8 mouse cellular contexts compared by ENCODE assay signal in the genomic region with DNA sequence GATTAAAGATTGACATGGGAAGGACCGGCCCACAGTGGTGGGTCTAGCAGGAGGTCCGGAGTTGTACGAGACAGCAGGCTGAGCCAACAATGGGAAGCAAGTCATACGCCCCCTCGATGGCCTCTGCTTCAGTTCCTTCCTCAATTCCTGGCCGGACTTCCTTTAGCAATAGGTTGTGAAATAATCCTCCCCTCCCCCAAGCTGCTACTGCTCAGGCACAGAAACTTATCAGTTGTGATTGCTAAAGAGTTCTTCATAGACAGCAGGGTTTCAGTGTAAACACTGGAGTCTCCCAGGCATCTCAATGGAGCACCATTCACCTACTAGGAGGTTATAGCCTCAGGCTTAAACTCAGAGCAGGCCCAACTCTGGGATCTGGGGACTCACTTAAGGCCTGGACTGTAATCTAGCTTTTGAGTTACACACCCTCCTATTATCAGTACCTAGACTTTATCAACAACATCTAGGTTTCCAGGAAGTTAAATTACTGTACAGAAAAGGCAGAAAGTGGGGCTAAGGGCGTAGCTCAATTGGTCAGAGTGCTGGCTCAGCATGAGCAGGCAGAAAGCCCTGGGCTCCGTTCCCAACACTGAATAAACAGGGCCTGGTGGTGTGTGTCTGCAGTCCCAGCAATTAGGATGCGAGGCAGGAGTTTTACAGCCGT.
DNase-seq lines count a peak whose midpoint lies in the region; ATAC-seq and TF ChIP-seq lines count a peak whose summit lies in the region.

No protein-coding gene starts in this region.

- no peak for TF ChIP-seq CTCF in E14TG2a.4 (conservative IDR thresholded peaks at IDR 0.05; ENCODE audit: low read length)
- no peak for TF ChIP-seq CTCF in bone marrow, adult 2 months (IDR thresholded peaks at IDR 0.05; ENCODE audit: control insufficient read depth, insufficient read depth, low read length)

- WGBS in bone marrow, adult 2 months = 13% methylated on average over 10 of the region's 10 CpGs
- WGBS in forebrain, embryonic 13.5 days = 52% methylated on average over 10 of the region's 10 CpGs
- 20% methylated on average over 10 of the region's 10 CpGs for WGBS in lung, embryonic 15.5 days

- no peak for TF ChIP-seq POLR2A in bone marrow, adult 2 months (IDR thresholded peaks at IDR 0.05; ENCODE audit: borderline replicate concordance, control insufficient read depth, low read depth, low read length)

- H3K9me3 ChIP-seq in E14TG2a.4 (ENCODE audit: low read length) = no peaks in the 10 kb centered on the region
- H3K9me3 ChIP-seq in forebrain, embryonic 13.5 days (replicated peaks) = no peaks in the 10 kb centered on the region
- H3K9me3 ChIP-seq in lung, embryonic 15.5 days = no peaks in the 10 kb centered on the region

- H3K36me3 ChIP-seq in E14TG2a.4 (ENCODE audit: insufficient read depth, low read length) = peaks cover 34% of the 10 kb centered on the region
- H3K36me3 ChIP-seq in forebrain, embryonic 13.5 days (ENCODE audit: poor library complexity, severe bottlenecking) = peaks cover 30% of the 10 kb centered on the region
- H3K36me3 ChIP-seq in lung, embryonic 15.5 days = 0 out of 2 replicates have a peak, but pooled peaks cover 4% of the 10 kb centered on the region

- peak; percentile 68 for DNase-seq in heart, postnatal 25 days (ENCODE audit: low spot score)
- peak; percentile 29 to 65 for DNase-seq in layer of hippocampus, adult 18-20 months (ENCODE audit: low spot score in 2 of 2)
- DNase-seq in ovary, postnatal 14 days (ENCODE audit: low spot score) = peak; percentile 51
- no peak for DNase-seq in thymus, postnatal 4 days

- no peaks in the 10 kb centered on the region for H3K27me3 ChIP-seq in E14TG2a.4 (ENCODE audit: insufficient read depth, low read length)
- no peaks in the 10 kb centered on the region for H3K27me3 ChIP-seq in forebrain, embryonic 13.5 days
- H3K27me3 ChIP-seq in lung, embryonic 15.5 days = no peaks in the 10 kb centered on the region

- H3K4me3 ChIP-seq in E14TG2a.4 (replicated peaks; ENCODE audit: low read length) = 0 out of 2 replicates have a peak overlapping the region, but pooled peaks have one; percentile 21
- H3K4me3 ChIP-seq in bone marrow, adult 2 months (replicated peaks; ENCODE audit: control insufficient read depth, low read depth, low read length) = peak overlapping the region; percentile 51
- H3K4me3 ChIP-seq in forebrain, embryonic 13.5 days = no peak overlapping the region
- no peak overlapping the region for H3K4me3 ChIP-seq in lung, embryonic 15.5 days

- no peak overlapping the region for H3K9ac ChIP-seq in forebrain, embryonic 13.5 days
- H3K9ac ChIP-seq in lung, embryonic 15.5 days = no peak overlapping the region

- no peak overlapping the region for H3K4me2 ChIP-seq in forebrain, embryonic 13.5 days
- H3K4me2 ChIP-seq in lung, embryonic 15.5 days = 0 out of 2 replicates have a peak overlapping the region, but pooled peaks have one; percentile 0

- H3K4me1 ChIP-seq in E14TG2a.4 (replicated peaks; ENCODE audit: low read depth, low read length) = peaks cover 62% of the 10 kb centered on the region
- peaks cover 5% of the 10 kb centered on the region for H3K4me1 ChIP-seq in bone marrow, adult 2 months (ENCODE audit: control insufficient read depth, insufficient read depth, low read length)
- peaks cover 12% of the 10 kb centered on the region for H3K4me1 ChIP-seq in forebrain, embryonic 13.5 days
- H3K4me1 ChIP-seq in lung, embryonic 15.5 days = peaks cover 16% of the 10 kb centered on the region

- ATAC-seq in forebrain, embryonic 13.5 days = peak; percentile 75
- ATAC-seq in lung, embryonic 15.5 days (ENCODE audit: borderline replicate concordance, extremely low read depth, low FRiP score, low TSS enrichment) = peak; percentile 93

- peak overlapping the region; percentile 82 for H3K27ac ChIP-seq in bone marrow, adult 2 months (ENCODE audit: control insufficient read depth, insufficient read depth, low read depth, low read length, poor library complexity)
- H3K27ac ChIP-seq in forebrain, embryonic 13.5 days = peak overlapping the region; percentile 37
- H3K27ac ChIP-seq in lung, embryonic 15.5 days = peak overlapping the region; percentile 74

- intact Hi-C loops in heart, postnatal 25 days (cut with DNase I) = no loop called here

Comparison
In these comparisons a context has a peak if more than half of its experiments do, and no peak if none do; other contexts are left out.
1. H3K4me3 ChIP-seq: peak in E14TG2a.4 (single experiment) and bone marrow, adult 2 months (single experiment); none in forebrain, embryonic 13.5 days (single experiment) and lung, embryonic 15.5 days (single experiment).
2. Peak in every context shown above with its lines, with median percentiles within 50 percentile points of each other: H3K27ac ChIP-seq.